Mouse (Mus musculus) bone marrow macrophage, adult 2 months (primary cell): ENCODE measurements around the gene Nr6a1.

Experiments
- CTCF ChIP-seq: IDR thresholded peaks from 2 replicates; pipeline ENCODE4 v1.5.1; 2012; ENCODE audit warnings: low read depth, mild to moderate bottlenecking, low read length, moderate library complexity
- POLR2A ChIP-seq: IDR thresholded peaks from 2 replicates; pipeline ENCODE4 v1.6.1; 2012; ENCODE audit warnings: mild to moderate bottlenecking, low read depth, low read length, borderline replicate concordance

- TF ChIP-seq CTCF (no peak), POLR2A (no peak)
Observed at GRCm38 (mm10) chr2:38735740-38736139, 191.7 kb downstream of the Nr6a1 start.
